Mouse (Mus musculus) lung, embryonic 16.5 days (tissue): ENCODE results near the gene Prkg1. TPM values are rescaled to one million over a fixed set of nuclear protein-coding genes. Genes with fewer than 3 reads are reported as not detected.

Experiments used
- ATAC-seq: fragments of 200-750 bp; cut with Nextera tagmentation; 2 replicates; pipeline ENCODE4 v1.8.0; 2017; ENCODE audit warnings: low read depth, mild to moderate bottlenecking, moderate library complexity
- H3K27ac ChIP-seq: fragments of 300-500 bp; sonication (generic); 2 replicates; pipeline ENCODE4 v1.5.1; 2014; ENCODE audit warnings: mild to moderate bottlenecking, control low read depth, low read length
- H3K27me3 ChIP-seq: fragments of 300-500 bp; sonication (generic); 2 replicates; pipeline ENCODE4 v1.6.1; 2014; ENCODE audit warnings: low read depth, low read length, mixed read lengths; ENCODE audit not compliant: control insufficient read depth, insufficient read depth
- H3K36me3 ChIP-seq: fragments of 300-500 bp; sonication (generic); 2 replicates; pipeline ENCODE4 v1.6.1; 2014; ENCODE audit warnings: low read length; ENCODE audit not compliant: control insufficient read depth, insufficient read depth
- H3K4me1 ChIP-seq: fragments of 300-500 bp; sonication (generic); replicated peaks from 2 replicates; pipeline ENCODE4 v1.6.1; 2014; ENCODE audit warnings: low read length, mixed read lengths; ENCODE audit not compliant: control insufficient read depth, insufficient read depth
- H3K4me2 ChIP-seq: fragments of 300-500 bp; sonication (generic); 2 replicates; pipeline ENCODE4 v1.6.1; 2014; ENCODE audit warnings: low read depth, low read length, control low read depth
- H3K4me3 ChIP-seq: fragments of 300-500 bp; sonication (generic); 2 replicates; pipeline ENCODE4 v1.5.1; 2014; ENCODE audit warnings: mild to moderate bottlenecking, low read length, control low read depth
- H3K9ac ChIP-seq: fragments of 300-500 bp; sonication (generic); 2 replicates; pipeline ENCODE4 v1.6.1; 2014; ENCODE audit warnings: low read length, control low read depth
- H3K9me3 ChIP-seq: fragments of 300-500 bp; sonication (generic); 2 replicates; pipeline ENCODE4 v1.6.1; 2016; ENCODE audit warnings: low read length; ENCODE audit not compliant: control insufficient read depth
- WGBS: fragments of 180-500 bp; shearing (Covaris S2); extraction: QIAGEN DNeasy Blood & Tissue Kit; methylation state at CpG from one replicate; pipeline ENCODE4 v1.1.7; 2014; 5-methylcytosine and 5-hydroxymethylcytosine counted together
- polyA plus RNA-seq: library from polyadenylated mRNA; unstranded; fragments of >200 nt; fragmentation: Nextera tagmentation; extraction: Ambion mirVana; gene quantifications from 2 replicates; pipeline ENCODE4 v1.2.1, GENCODE M21; 2015

The Prkg1 gene
- polyA plus RNA-seq, 1 experiment from 2014 or later: 6.9 TPM

DNA sequence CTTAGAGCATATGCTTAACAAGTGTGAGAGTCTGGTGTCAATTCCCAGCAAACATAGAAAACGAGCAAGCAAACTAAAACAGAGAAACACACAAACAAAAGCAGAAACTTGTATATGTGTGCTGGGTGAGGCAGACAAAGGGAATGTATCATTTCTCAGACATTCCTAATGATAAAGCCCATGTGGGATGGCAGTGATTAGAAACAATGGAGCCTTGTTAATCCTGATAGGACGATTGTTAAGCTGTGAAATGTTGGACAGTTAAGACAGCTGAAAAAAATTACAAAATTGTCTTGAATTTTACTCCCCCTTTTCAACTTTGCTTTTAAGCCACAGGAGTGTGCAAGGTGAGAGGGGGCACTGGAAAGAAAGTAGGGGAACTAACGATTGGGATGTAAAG, 1133.8 kb downstream of the Prkg1 start:
- Histone ChIP-seq H3K36me3 (no peaks in the 10 kb centered on the region), H3K4me1 (no peaks in the 10 kb centered on the region), H3K27ac (no peak overlapping the region), H3K9me3 (no peaks in the 10 kb centered on the region), H3K4me2 (no peak overlapping the region), H3K4me3 (no peak overlapping the region), H3K27me3 (no peaks in the 10 kb centered on the region), H3K9ac (no peak overlapping the region)
- 40% methylated on average over 3 of the region's 3 CpGs for WGBS
- no peak for ATAC-seq

DNA sequence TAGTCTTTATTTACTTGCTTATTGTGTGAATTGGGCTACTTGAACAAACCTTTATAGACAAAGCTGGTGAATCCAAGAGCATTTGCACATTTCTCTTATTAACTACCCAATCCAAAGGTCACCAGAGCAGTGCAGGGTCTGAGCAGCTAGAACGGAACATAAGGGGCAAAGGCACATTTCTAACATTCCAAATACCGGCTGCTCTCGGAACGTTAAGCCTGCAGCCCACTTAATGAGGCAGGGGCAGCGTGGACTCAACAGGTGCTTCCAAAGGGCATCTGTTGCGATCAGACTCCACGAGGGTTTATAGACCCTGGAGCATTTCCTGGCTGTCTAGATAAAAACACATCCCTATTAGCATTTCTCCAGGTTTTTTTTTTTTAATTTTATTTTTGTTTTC, 1138.8 kb downstream of the Prkg1 start:
- Histone ChIP-seq H3K4me1 (no peaks in the 10 kb centered on the region), H3K9me3 (no peaks in the 10 kb centered on the region), H3K27me3 (no peaks in the 10 kb centered on the region), H3K27ac (no peak overlapping the region), H3K9ac (no peak overlapping the region), H3K4me2 (no peak overlapping the region), H3K36me3 (no peaks in the 10 kb centered on the region), H3K4me3 (no peak overlapping the region)
- ATAC-seq: no peak
- WGBS: 30% methylated on average over 7 of the region's 7 CpGs

DNA sequence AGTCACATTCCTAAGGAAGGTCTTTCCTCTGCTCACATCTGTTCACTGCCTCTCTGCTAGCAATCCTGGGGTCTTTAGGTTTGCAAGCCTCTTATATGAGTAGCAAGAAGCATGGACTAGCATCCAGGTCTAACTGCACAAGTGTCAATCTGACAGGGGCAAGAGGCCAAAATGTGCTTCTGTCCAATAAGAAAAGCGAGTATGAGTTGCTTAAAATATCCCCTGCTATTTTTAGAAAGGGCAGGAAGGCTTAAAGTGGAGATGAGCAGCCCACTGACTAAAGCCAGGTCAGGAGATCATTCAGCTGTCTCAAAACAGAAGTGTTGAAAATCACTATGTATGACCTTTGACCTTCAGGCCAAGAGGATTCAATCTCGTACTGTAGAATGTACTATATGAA, 1139.4 kb downstream of the Prkg1 start:
- no peak overlapping the region for H3K4me2 ChIP-seq
- no peak overlapping the region for H3K4me3 ChIP-seq
- H3K27ac ChIP-seq: no peak overlapping the region
- 27% methylated on average over 2 of the region's 2 CpGs for WGBS
- H3K36me3 ChIP-seq: no peaks in the 10 kb centered on the region
- H3K4me1 ChIP-seq: no peaks in the 10 kb centered on the region
- no peak overlapping the region for H3K9ac ChIP-seq
- H3K9me3 ChIP-seq: no peaks in the 10 kb centered on the region
- no peak for ATAC-seq
- H3K27me3 ChIP-seq: no peaks in the 10 kb centered on the region

DNA sequence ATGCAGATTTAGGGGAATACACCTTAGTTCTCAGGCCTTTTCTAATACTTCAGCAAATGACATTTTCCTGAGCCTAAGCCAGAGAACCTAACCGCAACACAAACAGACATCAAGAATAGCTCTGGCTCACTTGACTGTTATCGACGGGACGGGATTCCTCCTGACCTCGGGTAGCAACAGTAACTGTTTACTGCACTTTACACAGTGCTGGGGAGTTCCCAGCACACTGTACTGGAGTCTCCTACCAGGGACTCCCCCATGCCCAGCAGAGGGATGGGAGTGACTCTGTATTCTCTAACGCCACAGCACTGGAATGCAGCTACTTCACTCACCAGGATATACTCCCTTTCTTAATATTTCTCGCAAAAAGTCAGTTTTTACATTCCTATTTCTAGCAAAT, 1141.2 kb downstream of the Prkg1 start:
- WGBS: 54% methylated on average over 7 of the region's 7 CpGs
- Histone ChIP-seq H3K4me3 (no peak overlapping the region), H3K36me3 (no peaks in the 10 kb centered on the region), H3K27me3 (no peaks in the 10 kb centered on the region), H3K9ac (no peak overlapping the region), H3K27ac (no peak overlapping the region), H3K9me3 (no peaks in the 10 kb centered on the region), H3K4me1 (no peaks in the 10 kb centered on the region), H3K4me2 (no peak overlapping the region)
- ATAC-seq: no peak

DNA sequence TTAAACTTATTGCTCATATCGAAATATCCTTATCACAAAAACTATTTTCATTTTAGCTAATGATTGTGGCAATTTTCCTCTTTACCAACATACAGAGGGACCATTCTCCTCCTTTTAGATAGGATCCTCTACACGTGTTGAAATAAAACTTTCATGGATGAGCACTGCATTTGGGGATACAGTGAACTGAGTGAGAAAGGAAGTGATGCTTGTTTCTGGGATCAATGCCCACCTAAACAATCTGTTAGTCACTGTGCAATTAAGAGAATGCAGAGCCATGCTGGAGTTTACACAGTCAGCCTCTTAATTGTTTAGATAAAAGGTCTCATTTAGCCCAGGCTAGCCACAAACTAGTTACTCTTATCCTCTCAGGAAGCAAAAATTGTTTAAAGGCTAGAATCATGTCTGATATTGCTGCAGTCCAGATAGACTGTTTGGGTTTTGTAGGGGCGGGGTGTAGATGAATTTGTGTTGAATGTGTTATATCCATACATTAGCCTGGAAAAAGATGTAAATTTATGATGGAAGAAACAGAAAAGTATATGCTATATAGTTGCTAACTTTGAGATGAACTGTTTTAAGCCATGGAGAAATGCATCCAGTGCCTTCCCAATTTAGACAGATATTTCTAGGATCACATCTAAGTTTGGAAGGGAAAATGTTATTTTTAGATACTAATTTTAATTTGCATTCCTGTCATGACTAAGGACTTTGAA, 1151.5 kb downstream of the Prkg1 start:
- no peak overlapping the region for H3K27ac ChIP-seq
- no peaks in the 10 kb centered on the region for H3K4me1 ChIP-seq
- H3K4me2 ChIP-seq: no peak overlapping the region
- H3K4me3 ChIP-seq: no peak overlapping the region
- H3K9ac ChIP-seq: no peak overlapping the region
- H3K9me3 ChIP-seq: 0 out of 2 replicates have a peak, but pooled peaks cover under 1% of the 10 kb centered on the region
- no peaks in the 10 kb centered on the region for H3K27me3 ChIP-seq
- no peak for ATAC-seq
- no peaks in the 10 kb centered on the region for H3K36me3 ChIP-seq
- 66% methylated on average over 3 of the region's 3 CpGs for WGBS

DNA sequence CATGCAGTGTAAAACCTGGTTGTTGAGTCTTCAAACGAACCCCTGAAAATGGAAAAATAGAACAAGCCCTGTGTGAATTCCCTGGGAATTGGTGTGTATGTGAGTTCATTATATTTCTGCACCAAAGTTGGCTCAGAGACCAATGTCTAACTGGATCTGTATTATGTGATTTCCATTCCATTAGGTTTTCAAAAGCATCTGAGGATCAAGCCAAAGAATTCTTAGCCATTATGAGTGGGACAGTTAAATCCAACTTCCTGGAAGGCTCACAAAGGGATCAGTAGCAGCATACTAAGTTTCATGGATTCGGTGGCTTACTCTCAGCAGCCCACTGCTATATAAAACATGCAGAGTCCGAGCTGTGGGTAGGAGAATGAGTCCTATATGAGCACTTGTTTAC, 1178.5 kb downstream of the Prkg1 start:
- 74% methylated on average over 3 of the region's 3 CpGs for WGBS
- H3K9me3 ChIP-seq: no peaks in the 10 kb centered on the region
- H3K9ac ChIP-seq: no peak overlapping the region
- H3K27me3 ChIP-seq: no peaks in the 10 kb centered on the region
- no peak overlapping the region for H3K4me2 ChIP-seq
- H3K36me3 ChIP-seq: no peaks in the 10 kb centered on the region
- H3K4me3 ChIP-seq: no peak overlapping the region
- H3K27ac ChIP-seq: no peak overlapping the region
- no peak for ATAC-seq
- no peaks in the 10 kb centered on the region for H3K4me1 ChIP-seq

DNA sequence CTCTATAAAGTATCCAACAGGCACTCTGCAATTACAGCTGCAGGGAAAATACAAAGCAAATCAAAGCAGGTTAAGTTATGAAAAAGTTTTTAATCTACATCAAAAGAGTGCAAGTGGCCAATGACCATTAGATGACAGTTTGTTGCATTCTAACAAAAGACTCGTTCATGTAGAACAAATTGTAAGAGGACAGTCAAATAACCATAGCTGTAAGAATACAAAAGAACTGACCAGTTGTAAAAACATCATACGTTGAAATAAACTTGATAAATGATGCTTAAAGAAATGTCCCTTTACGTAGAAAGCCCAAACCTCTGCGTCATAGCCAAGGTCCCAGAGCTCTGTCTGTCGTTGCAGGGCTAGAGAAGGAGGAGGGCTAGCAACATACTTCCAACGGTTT, 1200.3 kb downstream of the Prkg1 start:
- ATAC-seq: no peak
- H3K36me3 ChIP-seq: no peaks in the 10 kb centered on the region
- no peaks in the 10 kb centered on the region for H3K27me3 ChIP-seq
- no peak overlapping the region for H3K9ac ChIP-seq
- H3K4me2 ChIP-seq: no peak overlapping the region
- no peaks in the 10 kb centered on the region for H3K9me3 ChIP-seq
- no peaks in the 10 kb centered on the region for H3K4me1 ChIP-seq
- no peak overlapping the region for H3K27ac ChIP-seq
- no peak overlapping the region for H3K4me3 ChIP-seq
- WGBS: 76% methylated on average over 6 of the region's 6 CpGs

DNA sequence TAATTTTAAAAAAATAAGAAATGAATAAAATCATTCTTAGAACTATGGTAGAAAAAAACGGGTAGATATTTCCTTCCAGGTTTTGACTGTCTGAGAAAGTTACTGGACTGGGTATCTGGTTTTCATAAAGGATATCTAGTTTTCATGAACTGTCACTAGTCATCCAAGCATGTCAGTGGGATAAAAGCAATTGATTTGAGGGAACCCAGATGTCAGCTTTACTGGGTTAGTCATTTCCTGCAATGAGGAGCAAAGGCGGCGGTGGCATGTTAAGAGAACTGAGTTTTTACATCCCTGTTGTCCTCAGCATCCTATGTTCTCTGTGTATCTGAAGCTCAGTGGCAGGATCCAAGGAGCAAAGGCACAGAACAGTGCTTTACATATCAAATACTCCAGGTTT, 1201.0 kb downstream of the Prkg1 start:
- WGBS: 76% methylated on average over 3 of the region's 3 CpGs
- Histone ChIP-seq H3K36me3 (no peaks in the 10 kb centered on the region), H3K27ac (no peak overlapping the region), H3K9ac (no peak overlapping the region), H3K4me3 (no peak overlapping the region), H3K4me1 (no peaks in the 10 kb centered on the region), H3K4me2 (no peak overlapping the region), H3K27me3 (no peaks in the 10 kb centered on the region), H3K9me3 (no peaks in the 10 kb centered on the region)
- no peak for ATAC-seq

DNA sequence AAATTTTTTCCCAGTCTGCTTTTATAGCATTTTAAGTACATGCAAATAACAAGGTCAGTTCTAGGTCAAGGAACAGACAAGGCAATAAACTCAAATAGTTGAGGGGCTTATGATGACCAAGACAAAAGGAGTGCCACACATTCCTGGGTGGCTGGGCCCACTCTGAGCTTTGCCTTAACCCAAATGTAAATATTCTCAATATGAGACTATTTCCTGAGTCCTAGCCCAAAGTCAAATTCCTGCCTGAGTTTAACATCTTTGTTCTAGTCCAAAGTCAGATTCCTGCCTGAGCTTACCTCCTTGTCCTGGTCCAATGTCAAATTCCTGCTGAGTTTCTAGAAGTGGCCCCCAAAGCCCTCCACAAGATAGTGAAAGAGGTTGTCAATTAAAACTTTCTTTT, 1206.8 kb downstream of the Prkg1 start:
- Histone ChIP-seq H3K9me3 (no peaks in the 10 kb centered on the region), H3K9ac (no peak overlapping the region), H3K27me3 (peaks cover 5% of the 10 kb centered on the region; the same call in 1 of the 2 replicates), H3K4me3 (no peak overlapping the region), H3K4me1 (peaks cover 6% of the 10 kb centered on the region), H3K4me2 (no peak overlapping the region), H3K27ac (no peak overlapping the region), H3K36me3 (no peaks in the 10 kb centered on the region)
- ATAC-seq: peak; percentile 52; the same call in 1 of the 2 replicates

DNA sequence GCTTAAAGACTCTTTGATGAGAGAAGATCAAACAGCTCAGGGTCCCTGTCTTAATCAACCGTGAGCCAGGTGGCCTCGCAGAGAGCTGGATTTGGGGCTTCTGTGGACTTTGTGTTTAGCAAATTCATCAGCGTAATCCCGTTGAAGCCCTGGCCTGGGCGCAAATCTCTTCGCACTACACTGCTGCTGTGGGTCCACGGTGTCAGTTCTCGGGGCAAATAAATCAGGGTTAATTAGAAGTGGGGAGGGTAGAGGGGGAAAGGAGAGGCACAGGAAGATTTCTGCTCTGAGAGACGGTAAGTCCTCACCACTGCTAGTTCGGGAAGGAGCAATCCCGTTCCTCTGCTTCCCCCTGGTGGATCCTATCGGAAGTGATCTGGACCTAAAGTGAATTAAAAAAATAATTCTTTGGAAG, 1210.4 kb downstream of the Prkg1 start:
- H3K4me2 ChIP-seq: peak overlapping the region; percentile 66
- ATAC-seq: peak; percentile 65
- no peaks in the 10 kb centered on the region for H3K9me3 ChIP-seq
- H3K4me1 ChIP-seq: peaks cover 7% of the 10 kb centered on the region
- H3K27ac ChIP-seq: no peak overlapping the region
- H3K27me3 ChIP-seq: peaks cover 16% of the 10 kb centered on the region
- peak overlapping the region; percentile 65 for H3K9ac ChIP-seq
- H3K4me3 ChIP-seq: peak overlapping the region; percentile 38
- H3K36me3 ChIP-seq: no peaks in the 10 kb centered on the region
- 1% methylated on average over 12 of the region's 12 CpGs for WGBS
